ENCODE assay signal across 13 mouse cellular contexts in genomic region chr9:122152063-122152462, GRCm38 (mm10).
"Had no signal": no experiment of that assay in that cellular context is flagged by ENCODE, and none has a peak within 500 bp of the region (broad histone marks: within the 10 kb centered on the region; RNA-seq: fewer than 3 reads in every experiment).

No protein-coding gene starts in this region.

- H3K4me3 ChIP-seq: limb, embryonic 15.5 days; liver, embryonic 12.5 days; midbrain, embryonic 12.5 days; myocyte; neural tube, embryonic 15.5 days had no signal

- H3K4me2 ChIP-seq: limb, embryonic 15.5 days; liver, embryonic 12.5 days; midbrain, embryonic 12.5 days; neural tube, embryonic 15.5 days had no signal

- H3K9ac ChIP-seq: limb, embryonic 15.5 days; liver, embryonic 12.5 days; midbrain, embryonic 12.5 days; neural tube, embryonic 15.5 days had no signal

- ATAC-seq: liver, embryonic 12.5 days had no signal

- H3K4me1 ChIP-seq: midbrain, embryonic 12.5 days; neural tube, embryonic 15.5 days had no signal

- H3K27me3 ChIP-seq: limb, embryonic 15.5 days; liver, embryonic 12.5 days; midbrain, embryonic 12.5 days; neural tube, embryonic 15.5 days had no signal

- H3K27ac ChIP-seq: kidney, postnatal 0 days; limb, embryonic 15.5 days; liver, embryonic 12.5 days; midbrain, embryonic 12.5 days; neural tube, embryonic 15.5 days had no signal

- DNase-seq: kidney, adult 8-10 months; kidney, postnatal 36 days; layer of hippocampus, adult 9-11 months; left cerebral cortex, postnatal 4 days; right cerebral cortex, adult 18-20 months; right cerebral cortex, postnatal 25 days; thymus, postnatal 4 days had no signal

- H3K9me3 ChIP-seq: limb, embryonic 15.5 days; midbrain, embryonic 12.5 days; neural tube, embryonic 15.5 days had no signal
